Mouse (Mus musculus) heart, embryonic 11.5 days (tissue): Measurements from ENCODE around the gene Mlip. TPM values are rescaled to one million over a fixed set of nuclear protein-coding genes. Genes with fewer than 3 reads are reported as not detected.
"Not testable (repeated sequence)": the region's sequence is repeated elsewhere in the genome, so short reads cannot be mapped to it uniquely, and the experiment has no call there.

Source experiments
- ATAC-seq: fragments of 200-750 bp; cut with Nextera tagmentation; replicated peaks from 2 replicates; pipeline ENCODE4 v1.8.0; 2017; ENCODE audit warnings: moderate library complexity; ENCODE audit not compliant: insufficient number of reproducible peaks, low FRiP score, low TSS enrichment
- H3K27ac ChIP-seq: fragments of 300-500 bp; sonication (generic); 2 replicates; pipeline ENCODE4 v1.5.1; 2014; ENCODE audit warnings: mild to moderate bottlenecking, low read depth, low read length
- H3K27me3 ChIP-seq: fragments of 300-500 bp; sonication (generic); 2 replicates; pipeline ENCODE4 v1.6.1; 2014; ENCODE audit warnings: mild to moderate bottlenecking, low read length, mixed read lengths; ENCODE audit not compliant: control insufficient read depth, insufficient read depth
- H3K36me3 ChIP-seq: fragments of 300-500 bp; sonication (generic); 2 replicates; pipeline ENCODE4 v1.6.1; 2014; ENCODE audit warnings: mild to moderate bottlenecking, low read length, moderate library complexity, mixed read lengths; ENCODE audit not compliant: control insufficient read depth, insufficient read depth
- H3K4me1 ChIP-seq: fragments of 300-500 bp; sonication (generic); 2 replicates; pipeline ENCODE4 v1.6.1; 2014; ENCODE audit warnings: low read length; ENCODE audit not compliant: control insufficient read depth, insufficient read depth
- H3K4me2 ChIP-seq: fragments of 300-500 bp; sonication (generic); 2 replicates; pipeline ENCODE4 v1.6.1; 2014; ENCODE audit warnings: mild to moderate bottlenecking, moderate library complexity
- H3K4me3 ChIP-seq: fragments of 300-500 bp; sonication (generic); 2 replicates; pipeline ENCODE4 v1.5.1; 2014; ENCODE audit warnings: low read depth, low read length
- H3K9ac ChIP-seq: fragments of 300-500 bp; sonication (generic); 2 replicates; pipeline ENCODE4 v1.6.1; 2014; ENCODE audit warnings: mild to moderate bottlenecking, low read depth, low read length, moderate library complexity
- H3K9me3 ChIP-seq: fragments of 300-500 bp; sonication (generic); replicated peaks from 2 replicates; pipeline ENCODE4 v1.6.1; 2016; ENCODE audit warnings: low read length; ENCODE audit not compliant: control insufficient read depth
- WGBS: fragments of 180-500 bp; shearing (Covaris S2); extraction: QIAGEN DNeasy Blood & Tissue Kit; methylation state at CpG from one replicate; pipeline ENCODE4 v1.1.7; 2014; ENCODE audit not compliant: insufficient replicate concordance; 5-methylcytosine and 5-hydroxymethylcytosine counted together
- polyA plus RNA-seq: library from polyadenylated mRNA; unstranded; fragments of >200 nt; fragmentation: Nextera tagmentation; extraction: Ambion mirVana; gene quantifications from 2 replicates; pipeline ENCODE4 v1.2.1, GENCODE M21; 2014

Mlip gene
- polyA plus RNA-seq, 1 experiment from 2014 or later, result 78.5 TPM

GRCm38 (mm10) chr9:77161764-77162163, 191.0 kb downstream of the Mlip start:
- 77% methylated on average over 5 of the region's 5 CpGs for WGBS
- ATAC-seq, result no peak
- Histone ChIP-seq H3K4me1 (no peaks in the 10 kb centered on the region), H3K27me3 (no peaks in the 10 kb centered on the region), H3K4me2 (no peak overlapping the region), H3K9me3 (no peaks in the 10 kb centered on the region), H3K36me3 (no peaks in the 10 kb centered on the region), H3K4me3 (no peak overlapping the region), H3K9ac (no peak overlapping the region), H3K27ac (no peak overlapping the region)

GRCm38 (mm10) chr9:77160277-77160926, 192.4 kb downstream of the Mlip start:
- no peak overlapping the region for H3K9ac ChIP-seq
- no peak overlapping the region for H3K27ac ChIP-seq
- H3K27me3 ChIP-seq, result no peaks in the 10 kb centered on the region
- no peaks in the 10 kb centered on the region for H3K9me3 ChIP-seq
- H3K36me3 ChIP-seq, result no peaks in the 10 kb centered on the region
- H3K4me3 ChIP-seq, result no peak overlapping the region
- no peak for ATAC-seq
- H3K4me1 ChIP-seq, result no peaks in the 10 kb centered on the region
- no peak overlapping the region for H3K4me2 ChIP-seq
- WGBS, result 72% methylated on average over 4 of the region's 4 CpGs

GRCm38 (mm10) chr9:77148518-77149257, 204.1 kb downstream of the Mlip start:
- H3K4me1 ChIP-seq, result no peaks in the 10 kb centered on the region
- 88% methylated on average over 3 of the region's 3 CpGs for WGBS
- ATAC-seq, result no peak
- no peaks in the 10 kb centered on the region for H3K9me3 ChIP-seq
- H3K4me3 ChIP-seq, result no peak overlapping the region
- H3K36me3 ChIP-seq, result no peaks in the 10 kb centered on the region
- H3K27me3 ChIP-seq, result no peaks in the 10 kb centered on the region
- H3K4me2 ChIP-seq, result no peak overlapping the region
- no peak overlapping the region for H3K9ac ChIP-seq
- H3K27ac ChIP-seq, result no peak overlapping the region

- no peaks in the 10 kb centered on the region for H3K9me3 ChIP-seq
- H3K27ac ChIP-seq, result no peak overlapping the region
- H3K4me1 ChIP-seq, result no peaks in the 10 kb centered on the region
- no peak overlapping the region for H3K9ac ChIP-seq
- ATAC-seq, result no peak
- WGBS, result 85% methylated on average over 1 of the region's 1 CpGs
- H3K36me3 ChIP-seq, result no peaks in the 10 kb centered on the region; the same call in 1 of the 2 replicates
- H3K4me3 ChIP-seq, result no peak overlapping the region
- H3K27me3 ChIP-seq, result no peaks in the 10 kb centered on the region
- no peak overlapping the region for H3K4me2 ChIP-seq
Observed at GRCm38 (mm10) chr9:77119735-77120134, 233.0 kb downstream of the Mlip start.

GRCm38 (mm10) chr9:77096886-77097285, 255.9 kb downstream of the Mlip start:
- WGBS, result 86% methylated on average over 1 of the region's 1 CpGs
- no peak overlapping the region for H3K9ac ChIP-seq

GRCm38 (mm10) chr9:77083221-77083620, 269.5 kb downstream of the Mlip start:
- not testable (repeated sequence) for H3K4me2 ChIP-seq, H3K9me3 ChIP-seq, H3K36me3 ChIP-seq, H3K4me1 ChIP-seq, ATAC-seq, H3K27me3 ChIP-seq, H3K9ac ChIP-seq, H3K4me3 ChIP-seq, H3K27ac ChIP-seq
- WGBS, result 86% methylated on average over 1 of the region's 1 CpGs

More at GRCm38 (mm10) chr9:77096886-77097285, 255.9 kb downstream of the Mlip start:
- Histone ChIP-seq H3K4me1 (no peaks in the 10 kb centered on the region), H3K4me2 (no peak overlapping the region), H3K27me3 (no peaks in the 10 kb centered on the region), H3K9me3 (no peaks in the 10 kb centered on the region), H3K4me3 (no peak overlapping the region), H3K36me3 (no peaks in the 10 kb centered on the region), H3K27ac (no peak overlapping the region)
- ATAC-seq, result no peak

GRCm38 (mm10) chr9:77071676-77072075, 281.1 kb downstream of the Mlip start:
- no peak overlapping the region for H3K27ac ChIP-seq
- no peak overlapping the region for H3K9ac ChIP-seq
- no peaks in the 10 kb centered on the region for H3K36me3 ChIP-seq
- 67% methylated on average over 2 of the region's 2 CpGs for WGBS
- H3K4me1 ChIP-seq, result no peaks in the 10 kb centered on the region
- H3K4me2 ChIP-seq, result no peak overlapping the region
- ATAC-seq, result no peak
- H3K9me3 ChIP-seq, result no peaks in the 10 kb centered on the region
- no peak overlapping the region for H3K4me3 ChIP-seq
- no peaks in the 10 kb centered on the region for H3K27me3 ChIP-seq

GRCm38 (mm10) chr9:77056611-77057010, 296.2 kb downstream of the Mlip start:
- ATAC-seq, result no peak
- 54% methylated on average over 4 of the region's 4 CpGs for WGBS

More at GRCm38 (mm10) chr9:77056611-77057010, 296.2 kb downstream of the Mlip start:
- Histone ChIP-seq H3K4me3 (no peak overlapping the region), H3K4me1 (no peaks in the 10 kb centered on the region), H3K27me3 (no peaks in the 10 kb centered on the region), H3K27ac (no peak overlapping the region), H3K36me3 (no peaks in the 10 kb centered on the region), H3K4me2 (no peak overlapping the region), H3K9me3 (no peaks in the 10 kb centered on the region), H3K9ac (no peak overlapping the region)
